ENCODE assay signal across 25 mouse cellular contexts in the genomic region with DNA sequence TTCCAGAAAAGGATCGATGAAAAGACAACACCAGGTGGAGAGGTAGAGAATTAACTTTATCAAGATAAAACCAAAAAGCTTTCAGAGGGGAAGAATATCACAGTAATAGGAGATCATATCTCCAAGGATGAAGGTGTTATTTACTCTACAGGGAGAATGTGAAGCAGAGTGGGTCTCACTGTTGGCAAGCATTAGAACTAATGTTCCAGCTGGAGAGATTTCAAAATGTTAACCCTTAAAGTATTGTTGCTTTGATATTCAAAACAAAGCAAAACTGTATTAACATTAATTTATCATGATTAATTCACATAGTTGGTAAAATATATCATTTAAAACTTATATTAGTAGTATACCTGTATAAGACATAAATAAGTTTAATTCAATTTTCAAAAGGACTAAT.
"Had no signal": no experiment of that assay in that cellular context is flagged by ENCODE, and none has a peak within 500 bp of the region (broad histone marks: within the 10 kb centered on the region; RNA-seq: fewer than 3 reads in every experiment).

No protein-coding gene starts in this region.

- H3K4me2 ChIP-seq: embryonic facial prominence, embryonic 12.5 days; embryonic facial prominence, embryonic 13.5 days; embryonic facial prominence, embryonic 15.5 days; forebrain, embryonic 12.5 days; forebrain, embryonic 13.5 days; forebrain, embryonic 15.5 days had no signal

- H3K4me3 ChIP-seq: embryonic facial prominence, embryonic 10.5 days; embryonic facial prominence, embryonic 12.5 days; embryonic facial prominence, embryonic 13.5 days; embryonic facial prominence, embryonic 15.5 days; erythroblast, embryonic 14.5 days; forebrain, embryonic 10.5 days; forebrain, embryonic 12.5 days; forebrain, embryonic 13.5 days; forebrain, embryonic 15.5 days; gastrocnemius, adult 2 months; heart, adult 2 months had no signal

- DNase-seq: cerebellum, adult 8-10 months; cerebellum, adult 9-10 months; cerebellum, adult 9-11 months; cerebellum, postnatal 14 days; cerebellum, postnatal 25 days; cerebellum, postnatal 36 days; embryo, embryonic 11 days; gastrocnemius, adult 2 months; gastrocnemius, postnatal 10 days; gastrocnemius, postnatal 14 days; gastrocnemius, postnatal 25 days; gastrocnemius, postnatal 36 days; heart, adult 11 months; heart, adult 18-20 months; heart, adult 2 months had no signal

- H3K27ac ChIP-seq: embryonic facial prominence, embryonic 10.5 days; embryonic facial prominence, embryonic 12.5 days; embryonic facial prominence, embryonic 13.5 days; embryonic facial prominence, embryonic 15.5 days; forebrain, embryonic 10.5 days; forebrain, embryonic 12.5 days; forebrain, embryonic 13.5 days; forebrain, embryonic 15.5 days; gastrocnemius, adult 2 months; heart, adult 2 months had no signal

- H3K27me3 ChIP-seq: embryonic facial prominence, embryonic 12.5 days; embryonic facial prominence, embryonic 13.5 days; embryonic facial prominence, embryonic 15.5 days; forebrain, embryonic 12.5 days; forebrain, embryonic 13.5 days; forebrain, embryonic 15.5 days had no signal

- H3K9me3 ChIP-seq: embryonic facial prominence, embryonic 12.5 days; embryonic facial prominence, embryonic 15.5 days; forebrain, embryonic 12.5 days; forebrain, embryonic 13.5 days; forebrain, embryonic 15.5 days had no signal

- H3K9ac ChIP-seq: embryonic facial prominence, embryonic 12.5 days; embryonic facial prominence, embryonic 13.5 days; embryonic facial prominence, embryonic 15.5 days; forebrain, embryonic 12.5 days; forebrain, embryonic 13.5 days; forebrain, embryonic 15.5 days had no signal

- H3K36me3 ChIP-seq: embryonic facial prominence, embryonic 10.5 days; embryonic facial prominence, embryonic 12.5 days; embryonic facial prominence, embryonic 13.5 days; embryonic facial prominence, embryonic 15.5 days; forebrain, embryonic 10.5 days; forebrain, embryonic 12.5 days; forebrain, embryonic 15.5 days had no signal

- ATAC-seq: forebrain, embryonic 13.5 days; forebrain, embryonic 15.5 days; forebrain, embryonic 16.5 days had no signal

- H3K4me1 ChIP-seq: embryonic facial prominence, embryonic 10.5 days; embryonic facial prominence, embryonic 12.5 days; embryonic facial prominence, embryonic 13.5 days; embryonic facial prominence, embryonic 15.5 days; forebrain, embryonic 10.5 days; forebrain, embryonic 12.5 days had no signal
